Mouse (Mus musculus) embryo, embryonic 11.5 days (tissue): ENCODE data around the gene Ajm1.
A peak's percentile ranks its signal among the peaks of the same experiment; 100 is the strongest.
"Not testable (repeated sequence)": the region's sequence is repeated elsewhere in the genome, so short reads cannot be mapped to it uniquely, and the experiment has no call there.

Experiments used
- DNase-seq: peaks from one replicate; pipeline ENCODE4 v3.0.0-alpha.2; 2012; ENCODE audit warnings: low read depth, low spot score

Ajm1 gene

GRCm38 (mm10) chr2:25565741-25566140 lies 15.8 kb downstream of the Ajm1 start:
- no peak for DNase-seq

GRCm38 (mm10) chr2:25561946-25562345 lies 19.6 kb downstream of the Ajm1 start:
- DNase-seq: no peak

- no peak for DNase-seq
Observed at GRCm38 (mm10) chr2:25560551-25560950, 21.0 kb downstream of the Ajm1 start.

- DNase-seq: no peak
Observed at GRCm38 (mm10) chr2:25558774-25559173, 22.8 kb downstream of the Ajm1 start.

GRCm38 (mm10) chr2:25557964-25558360 lies 23.6 kb downstream of the Ajm1 start:
- no peak for DNase-seq

- DNase-seq: peak; percentile 79
Observed at GRCm38 (mm10) chr2:25557221-25557963, 24.2 kb downstream of the Ajm1 start, which contains the start of gene Edf1. Gene Edf1 (plus strand): TSS chr2:25557847.

GRCm38 (mm10) chr2:25556296-25556695 lies 25.3 kb downstream of the Ajm1 start:
- DNase-seq: no peak

- not testable (repeated sequence) for DNase-seq
Observed at GRCm38 (mm10) chr2:25555479-25555878, 26.1 kb downstream of the Ajm1 start.

GRCm38 (mm10) chr2:25553171-25553786 lies 28.3 kb downstream of the Ajm1 start:
- DNase-seq: not testable (repeated sequence)

- DNase-seq: no peak
Observed at GRCm38 (mm10) chr2:25551186-25551585, 30.4 kb downstream of the Ajm1 start.

- no peak for DNase-seq
Observed at GRCm38 (mm10) chr2:25549021-25549991, 32.3 kb downstream of the Ajm1 start.

GRCm38 (mm10) chr2:25546811-25547491 lies 34.6 kb downstream of the Ajm1 start, which contains the start of gene Traf2:
Gene Traf2 (minus strand): TSS chr2:25546940.
- peak; percentile 96 for DNase-seq

- DNase-seq: no peak
Observed at GRCm38 (mm10) chr2:25545996-25546810, 35.4 kb downstream of the Ajm1 start.

GRCm38 (mm10) chr2:25541644-25542367 lies 39.8 kb downstream of the Ajm1 start:
- DNase-seq: no peak

GRCm38 (mm10) chr2:25540541-25540948 lies 41.0 kb downstream of the Ajm1 start:
- no peak for DNase-seq

GRCm38 (mm10) chr2:25536531-25536930 lies 45.0 kb downstream of the Ajm1 start:
- DNase-seq: no peak

- DNase-seq: no peak
Observed at GRCm38 (mm10) chr2:25534866-25535182, 46.7 kb downstream of the Ajm1 start.

GRCm38 (mm10) chr2:25534178-25534865 lies 47.2 kb downstream of the Ajm1 start:
- no peak for DNase-seq

GRCm38 (mm10) chr2:25533707-25534106 lies 47.9 kb downstream of the Ajm1 start:
- DNase-seq: no peak
